Mouse (Mus musculus) macrophage (primary cell): Measurements from ENCODE around the gene Ssbp3. TPM values are rescaled to one million over a fixed set of nuclear protein-coding genes. Genes with fewer than 3 reads are reported as not detected.

Experiments used
- H3K27ac ChIP-seq: fragments of 350-480 bp; formaldehyde crosslinking; 2 replicates; pipeline ENCODE4 v1.9.0; 2021
- H3K36me3 ChIP-seq: fragments of 350-480 bp; formaldehyde crosslinking; 2 replicates; pipeline ENCODE4 v1.9.0; 2021; ENCODE audit errors: inconsistent target
- H3K4me3 ChIP-seq: fragments of 350-480 bp; formaldehyde crosslinking; 2 replicates; pipeline ENCODE4 v1.9.0; 2021; ENCODE audit errors: inconsistent target
- H3K79me2 ChIP-seq: fragments of 350-480 bp; formaldehyde crosslinking; 2 replicates; pipeline ENCODE4 v1.9.0; 2021; ENCODE audit errors: inconsistent target
- WGBS: methylation state at CpG from one replicate; pipeline ENCODE4 v1.1.7; 2026; ENCODE audit warnings: inconsistent platforms; ENCODE audit not compliant: missing documents; 5-methylcytosine and 5-hydroxymethylcytosine counted together
- polyA plus RNA-seq: library from polyadenylated mRNA; stranded (reverse); fragments of 250-400 nt; gene quantifications from 3 replicates; pipeline ENCODE4 v1.2.4, GENCODE M21; 2018; ENCODE audit warnings: inconsistent platforms

Ssbp3 gene
- polyA plus RNA-seq, 1 experiment from 2014 or later: 44.3 TPM

DNA sequence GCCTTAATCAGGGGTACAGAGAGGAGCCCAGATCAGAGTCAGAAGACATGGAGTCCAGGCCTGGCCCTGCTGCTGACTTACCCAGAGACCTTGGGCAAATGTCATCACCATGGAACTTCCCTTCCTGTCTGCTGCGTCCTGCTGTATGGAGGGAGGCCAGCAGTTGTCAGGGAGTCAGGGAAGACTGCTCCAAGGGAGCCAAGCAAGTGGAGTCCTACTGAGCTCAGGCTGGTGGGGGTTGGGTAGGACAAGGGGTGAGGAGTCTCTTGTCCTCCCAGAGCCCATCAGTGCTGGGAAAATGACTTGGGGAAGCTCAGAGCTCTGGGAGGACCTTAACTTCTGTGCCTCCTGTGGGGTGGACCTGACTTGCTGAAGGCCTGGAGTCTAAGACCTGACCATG, 173.8 kb downstream of the Ssbp3 start:
- no peaks in the 10 kb centered on the region for H3K79me2 ChIP-seq
- WGBS: 63% methylated on average over 1 of the region's 1 CpGs
- no peak overlapping the region for H3K27ac ChIP-seq
- no peak overlapping the region for H3K4me3 ChIP-seq
- no peaks in the 10 kb centered on the region for H3K36me3 ChIP-seq

DNA sequence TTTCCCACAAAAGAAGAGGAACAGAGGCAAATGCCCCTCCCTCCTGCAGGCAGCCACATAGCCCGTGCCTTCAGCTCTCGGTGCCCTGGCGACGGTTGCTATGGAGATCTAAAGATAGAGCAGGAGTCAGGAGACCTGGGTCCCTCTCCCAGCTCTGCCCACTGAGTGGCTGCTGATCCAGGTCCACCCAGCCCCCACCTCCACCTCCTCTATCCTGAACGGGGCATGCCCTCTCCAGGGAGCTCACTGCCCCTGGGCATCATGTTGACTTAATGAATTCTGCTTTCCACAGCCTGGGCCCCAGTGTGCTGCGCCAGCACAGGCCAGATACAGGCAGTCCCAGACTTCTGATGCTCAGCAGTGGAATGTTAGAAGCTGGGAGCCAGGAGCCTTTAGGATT, 174.4 kb downstream of the Ssbp3 start:
- Histone ChIP-seq H3K79me2 (no peaks in the 10 kb centered on the region), H3K27ac (no peak overlapping the region), H3K36me3 (no peaks in the 10 kb centered on the region), H3K4me3 (no peak overlapping the region)
- 80% methylated on average over 6 of the region's 6 CpGs for WGBS

DNA sequence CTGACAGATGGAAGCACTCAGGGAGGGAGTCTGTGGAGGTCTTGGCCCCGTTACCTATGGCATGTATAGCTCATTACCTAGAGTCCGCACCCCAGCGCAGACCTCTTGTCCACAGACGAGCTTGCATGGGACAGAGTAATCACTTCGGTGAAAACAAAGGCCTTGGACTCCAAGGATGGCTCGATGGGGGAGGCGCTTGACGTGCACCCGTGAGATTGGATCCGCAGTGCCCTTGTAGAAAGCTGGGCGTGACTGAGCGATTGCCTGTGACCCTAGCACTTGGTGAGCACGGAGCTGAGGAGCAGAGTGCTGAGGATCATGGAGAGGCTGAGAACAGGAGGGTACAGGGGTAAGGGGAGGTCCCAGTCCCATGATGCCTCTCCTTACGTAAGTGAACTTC, 181.2 kb downstream of the Ssbp3 start:
- Histone ChIP-seq H3K79me2 (no peaks in the 10 kb centered on the region), H3K4me3 (no peak overlapping the region), H3K36me3 (no peaks in the 10 kb centered on the region), H3K27ac (no peak overlapping the region)
- WGBS: 92% methylated on average over 14 of the region's 14 CpGs

DNA sequence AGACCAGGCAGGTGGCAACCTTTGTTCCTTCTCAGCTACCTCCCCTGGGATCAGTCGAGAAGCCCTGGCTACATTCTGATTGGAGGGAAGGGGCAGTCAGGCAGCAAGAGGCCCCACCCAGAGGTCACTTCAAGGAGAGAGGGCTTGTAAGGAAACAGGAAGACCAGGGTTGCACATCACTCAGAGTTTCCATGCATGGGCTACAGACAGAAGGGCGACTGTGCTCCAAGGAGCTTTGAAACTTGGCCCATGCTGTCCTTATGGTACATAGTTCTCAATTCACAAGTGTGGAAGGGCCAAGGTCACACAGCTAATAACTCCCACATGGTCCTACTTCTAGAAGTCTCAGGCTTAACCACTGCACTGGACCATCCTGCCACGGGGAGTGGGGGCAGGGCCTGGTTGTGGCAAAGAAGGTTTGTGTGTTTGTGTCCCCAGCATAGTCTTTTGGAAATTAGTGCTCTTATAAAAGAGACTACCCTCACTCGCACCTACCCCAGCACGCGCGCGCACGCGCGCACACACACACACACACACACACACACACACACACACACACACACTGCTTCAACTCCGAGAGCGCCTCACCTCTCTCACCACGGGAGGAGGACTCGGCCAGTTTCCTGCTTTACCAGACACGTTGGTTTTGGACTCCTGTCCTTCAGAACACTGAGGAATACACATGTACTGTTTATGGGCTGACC, 184.1 kb downstream of the Ssbp3 start:
- H3K79me2 ChIP-seq: no peaks in the 10 kb centered on the region
- no peaks in the 10 kb centered on the region for H3K36me3 ChIP-seq
- WGBS: 69% methylated on average over 9 of the region's 16 CpGs
- no peak overlapping the region for H3K27ac ChIP-seq
- no peak overlapping the region for H3K4me3 ChIP-seq

- no peaks in the 10 kb centered on the region for H3K36me3 ChIP-seq
- no peak overlapping the region for H3K27ac ChIP-seq
- 21% methylated on average over 6 of the region's 6 CpGs for WGBS
- no peaks in the 10 kb centered on the region for H3K79me2 ChIP-seq
- no peak overlapping the region for H3K4me3 ChIP-seq
Observed at GRCm38 (mm10) chr4:107096043-107096442, 185.5 kb downstream of the Ssbp3 start.

GRCm38 (mm10) chr4:107096841-107097373, 186.4 kb downstream of the Ssbp3 start, which contains the start of gene Cdcp2:
Gene Cdcp2 (plus strand): TSS chr4:107096891.
- Histone ChIP-seq H3K27ac (no peak within 1 kb of the TSS), H3K4me3 (no peak within 1 kb of the TSS), H3K36me3 (no peaks in the 10 kb centered on the region), H3K79me2 (no peaks in the 10 kb centered on the region)
- WGBS: 95% methylated on average over 16 of the region's 16 CpGs

DNA sequence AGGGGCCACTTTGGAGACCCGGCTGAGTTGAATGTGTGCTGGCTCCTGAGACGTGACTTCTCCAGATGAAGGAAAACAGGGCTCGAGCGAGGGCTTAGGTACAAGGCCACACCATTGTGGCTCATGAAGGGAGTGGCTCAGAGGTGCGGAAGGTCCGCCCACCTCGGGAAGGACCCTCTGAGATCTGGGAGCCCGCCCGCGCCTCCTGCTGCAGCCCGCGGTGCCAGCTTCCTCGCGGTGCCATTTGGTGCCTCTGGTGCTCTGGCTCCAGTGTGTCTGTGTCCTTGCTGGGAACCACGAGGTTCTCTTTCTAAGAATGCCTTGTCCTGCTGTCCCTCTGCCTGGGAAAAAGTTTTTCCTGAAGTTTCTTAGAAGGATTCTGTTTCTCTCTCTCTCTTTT, 187.4 kb downstream of the Ssbp3 start:
- Histone ChIP-seq H3K79me2 (no peaks in the 10 kb centered on the region), H3K27ac (no peak overlapping the region), H3K4me3 (no peak overlapping the region), H3K36me3 (no peaks in the 10 kb centered on the region)
- WGBS: 72% methylated on average over 15 of the region's 15 CpGs

DNA sequence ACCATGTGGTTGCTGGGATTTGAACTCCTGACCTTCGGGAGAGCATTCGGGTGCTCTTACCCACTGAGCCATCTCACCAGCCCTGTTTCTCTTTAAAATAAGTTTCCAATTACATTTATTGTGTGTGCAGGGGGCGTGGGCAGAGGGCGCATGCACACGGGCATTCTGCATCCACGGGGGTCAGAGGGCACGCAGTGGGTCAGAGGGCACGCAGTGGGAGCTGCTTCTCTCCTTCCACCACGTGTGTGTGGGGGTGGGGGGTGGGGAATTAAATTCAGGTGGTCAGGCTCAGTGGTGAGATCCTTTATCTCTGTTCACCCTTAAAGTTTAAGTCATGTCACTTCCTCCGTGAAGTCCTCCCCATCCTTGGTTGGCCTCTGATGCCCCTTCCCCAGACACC, 187.9 kb downstream of the Ssbp3 start:
- no peaks in the 10 kb centered on the region for H3K79me2 ChIP-seq
- no peak overlapping the region for H3K27ac ChIP-seq
- H3K4me3 ChIP-seq: no peak overlapping the region
- 92% methylated on average over 7 of the region's 10 CpGs for WGBS
- H3K36me3 ChIP-seq: no peaks in the 10 kb centered on the region

DNA sequence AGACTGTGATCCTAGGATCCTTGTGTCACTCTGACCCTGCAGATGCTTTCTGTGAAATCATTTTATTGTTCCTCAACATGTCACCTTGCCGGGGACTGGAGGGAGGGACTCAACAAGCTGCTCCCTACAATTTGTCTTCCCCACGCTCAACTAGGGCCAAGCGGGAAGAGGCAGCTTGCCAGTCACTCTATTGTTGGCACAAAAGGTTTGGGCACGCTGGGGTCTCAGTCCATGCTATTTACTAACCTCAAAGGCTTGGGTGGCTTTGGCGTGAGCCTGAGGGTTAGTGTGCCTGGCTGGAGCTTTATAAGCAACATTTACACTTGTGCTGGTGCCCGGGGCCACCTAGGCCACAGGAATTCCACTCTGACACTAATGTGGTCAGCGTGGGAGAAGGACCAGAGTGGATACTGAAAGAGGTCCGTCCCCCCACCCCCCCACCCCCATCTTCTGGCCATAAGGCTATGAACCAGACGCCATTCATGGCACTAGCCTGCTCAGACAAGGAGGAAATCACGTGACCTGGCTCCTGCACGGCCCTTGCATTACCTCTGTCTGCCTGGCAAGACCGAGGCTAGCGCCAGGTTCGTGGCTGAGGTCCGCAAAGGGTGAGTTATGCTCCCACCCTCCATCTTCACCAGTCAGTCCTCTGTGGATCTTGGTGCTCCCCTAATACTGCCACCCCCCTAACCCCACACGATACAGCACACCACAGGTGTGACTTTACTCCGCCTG, 188.5 kb downstream of the Ssbp3 start:
- Histone ChIP-seq H3K36me3 (no peaks in the 10 kb centered on the region), H3K27ac (no peak overlapping the region), H3K79me2 (no peaks in the 10 kb centered on the region), H3K4me3 (no peak overlapping the region)
- WGBS: 66% methylated on average over 17 of the region's 17 CpGs

Other genes with a start within 250 kb of the Ssbp3 start
- 22.3 to 28.9 TPM (median 24.3 TPM) in 3 replicates for gene Ttc4, start 231.8 kb upstream of the Ssbp3 start, polyA plus RNA-seq
- gene Mroh7, start 179.8 kb upstream of the Ssbp3 start, polyA plus RNA-seq: not detected in 3 replicates
- gene Fam151a, start 176.8 kb upstream of the Ssbp3 start, polyA plus RNA-seq: not detected in 3 replicates
- gene Acot11, start 105.7 kb upstream of the Ssbp3 start, polyA plus RNA-seq: 2.5 to 3.7 TPM (median 3.4 TPM) in 3 replicates
- 27.4 to 36.5 TPM (median 34.4 TPM) in 3 replicates for gene Mrpl37, start 156.2 kb downstream of the Ssbp3 start, polyA plus RNA-seq
- gene Cyb5rl, start 156.3 kb downstream of the Ssbp3 start, polyA plus RNA-seq: 2.2 to 6.5 TPM (median 3.2 TPM) in 3 replicates
- gene Cdcp2, start 186.2 kb downstream of the Ssbp3 start, polyA plus RNA-seq: not detected in 3 replicates